Mouse (Mus musculus) ES-Bruce4 (cell line): ENCODE data around the gene Them5. TPM values are rescaled to one million over a fixed set of nuclear protein-coding genes. Genes with fewer than 3 reads are reported as not detected.
A peak's percentile ranks its signal among the peaks of the same experiment; 100 is the strongest.

Source experiments
- H3K27ac ChIP-seq: 2 replicates; pipeline ENCODE4 v1.5.1; 2012; ENCODE audit warnings: low read length, inconsistent platforms; ENCODE audit not compliant: insufficient read depth
- H3K27me3 ChIP-seq: 2 replicates; pipeline ENCODE4 v1.6.1; 2012; ENCODE audit warnings: mild to moderate bottlenecking, low read length, inconsistent platforms; ENCODE audit not compliant: control insufficient read depth, poor library complexity, insufficient read depth, severe bottlenecking
- H3K36me3 ChIP-seq: 2 replicates; pipeline ENCODE4 v1.6.1; 2012; ENCODE audit warnings: inconsistent platforms, mild to moderate bottlenecking, low read length, moderate library complexity; ENCODE audit not compliant: control insufficient read depth, poor library complexity, insufficient read depth, severe bottlenecking
- H3K4me1 ChIP-seq: one replicate; pipeline ENCODE4 v1.8.1; 2011; ENCODE audit warnings: low read length; ENCODE audit not compliant: control insufficient read depth, insufficient read depth
- H3K4me3 ChIP-seq: 2 replicates; pipeline ENCODE4 v1.5.1; 2011; ENCODE audit warnings: low read depth, mild to moderate bottlenecking, low read length
- H3K9ac ChIP-seq: 2 replicates; pipeline ENCODE4 v1.6.1; 2012; ENCODE audit warnings: low read depth, mild to moderate bottlenecking, inconsistent platforms; ENCODE audit not compliant: poor library complexity, severe bottlenecking
- H3K9me3 ChIP-seq: replicated peaks from 2 replicates; pipeline ENCODE4 v1.6.1; 2012; ENCODE audit warnings: mild to moderate bottlenecking, low read length, inconsistent platforms; ENCODE audit not compliant: control insufficient read depth, poor library complexity, insufficient read depth, severe bottlenecking
- CTCF ChIP-seq: IDR thresholded peaks from one replicate; pipeline ENCODE4 v1.8.1; 2011; ENCODE audit warnings: low read depth, low read length
- EP300 ChIP-seq: IDR thresholded peaks from 2 replicates; pipeline ENCODE4 v1.6.1; 2011; ENCODE audit warnings: low read depth, low read length; ENCODE audit not compliant: insufficient read depth
- POLR2A ChIP-seq: IDR thresholded peaks from one replicate; pipeline ENCODE4 v1.8.1; 2011; ENCODE audit warnings: low read length; ENCODE audit not compliant: insufficient read depth
- polyA plus RNA-seq: library from polyadenylated mRNA; stranded (reverse); fragments of >200 nt; gene quantifications from 2 replicates; pipeline ENCODE4 v1.2.4, GENCODE M21; 2011; ENCODE audit warnings: low read depth; ENCODE audit not compliant: missing spikeins, insufficient read depth, insufficient read length

Them5 gene
- polyA plus RNA-seq, 1 experiment, result 0.48 TPM

DNA sequence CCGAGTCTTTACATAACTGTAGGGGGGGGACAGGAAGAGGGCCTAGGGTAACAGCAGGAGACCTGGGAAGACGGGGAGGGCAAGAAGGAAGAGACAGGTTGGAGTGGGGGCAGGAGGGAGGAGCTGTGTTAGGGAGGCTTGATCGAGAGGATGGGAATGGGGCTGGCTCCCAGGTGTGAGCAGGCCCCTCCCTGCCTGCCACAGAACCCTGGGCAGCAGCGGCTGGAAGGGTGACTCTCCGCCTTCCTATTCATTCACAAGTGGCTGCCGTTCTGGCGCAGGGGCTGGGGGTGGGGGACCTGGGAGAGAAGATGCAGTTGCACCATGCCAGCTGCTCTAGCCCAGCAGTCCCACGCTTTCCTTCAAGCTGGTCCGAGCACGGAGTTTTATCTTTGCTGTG, 31.2 kb downstream of the Them5 start:
- no peaks in the 10 kb centered on the region for H3K36me3 ChIP-seq
- peaks cover 3% of the 10 kb centered on the region for H3K4me1 ChIP-seq
- H3K27ac ChIP-seq, result no peak overlapping the region
- no peaks in the 10 kb centered on the region for H3K27me3 ChIP-seq
- H3K4me3 ChIP-seq, result peak overlapping the region; percentile 41; the same call in 1 of the 2 replicates
- H3K9me3 ChIP-seq, result no peaks in the 10 kb centered on the region
- TF ChIP-seq POLR2A (no peak), CTCF (no peak), EP300 (peak; percentile 40; the same call in 1 of the 2 replicates)
- no peak overlapping the region for H3K9ac ChIP-seq

DNA sequence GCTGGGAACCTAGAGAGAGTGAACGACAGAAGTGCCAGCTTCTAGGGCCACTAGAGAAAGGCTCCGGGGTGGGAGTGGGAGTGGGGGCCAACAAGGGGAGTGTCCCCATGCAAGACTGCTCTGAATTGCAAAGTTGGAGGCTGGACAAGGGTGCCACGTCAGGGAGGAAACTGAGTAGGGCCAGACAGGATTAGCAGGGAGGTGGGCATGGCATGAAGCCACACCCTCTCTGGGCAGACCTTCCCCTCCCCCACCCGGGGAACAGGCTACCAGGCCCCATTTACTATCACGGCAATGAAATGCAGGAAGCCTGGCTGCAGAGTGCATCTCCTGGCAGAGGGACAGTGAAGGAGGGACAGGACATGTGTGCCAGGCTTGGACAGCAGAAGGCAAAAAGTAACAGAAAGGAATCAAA, 31.7 kb downstream of the Them5 start:
- H3K4me3 ChIP-seq, result peak overlapping the region; percentile 41; the same call in 1 of the 2 replicates
- H3K9ac ChIP-seq, result no peak overlapping the region
- H3K27me3 ChIP-seq, result no peaks in the 10 kb centered on the region
- H3K4me1 ChIP-seq, result peaks cover 3% of the 10 kb centered on the region
- no peaks in the 10 kb centered on the region for H3K36me3 ChIP-seq
- TF ChIP-seq EP300 (no peak), CTCF (no peak), POLR2A (no peak)
- no peaks in the 10 kb centered on the region for H3K9me3 ChIP-seq
- no peak overlapping the region for H3K27ac ChIP-seq

DNA sequence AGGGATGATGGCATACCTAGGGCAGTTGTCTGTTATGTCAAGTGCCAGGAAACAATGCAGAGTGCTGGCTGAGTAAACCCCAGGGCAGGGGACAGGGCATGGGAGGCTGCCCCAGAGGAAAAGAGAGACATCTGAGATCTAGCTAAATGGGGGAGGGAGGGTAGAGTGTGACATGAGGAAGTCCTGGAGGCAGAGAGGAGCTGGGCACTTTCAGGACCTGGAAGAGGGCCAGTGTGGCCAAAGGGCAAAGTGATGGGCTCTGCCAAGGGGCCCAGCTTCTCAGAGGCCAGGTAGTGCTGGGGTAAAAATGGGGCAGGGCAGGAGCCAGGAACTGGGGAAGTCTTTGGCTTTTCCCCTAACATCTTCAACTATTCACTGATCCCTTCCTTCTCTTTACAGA, 32.7 kb downstream of the Them5 start:
- no peak for TF ChIP-seq CTCF
- no peak for TF ChIP-seq EP300
- TF ChIP-seq POLR2A, result no peak
- H3K27me3 ChIP-seq, result no peaks in the 10 kb centered on the region
- no peak overlapping the region for H3K9ac ChIP-seq
- H3K36me3 ChIP-seq, result no peaks in the 10 kb centered on the region
- no peak overlapping the region for H3K4me3 ChIP-seq
- peaks cover 3% of the 10 kb centered on the region for H3K4me1 ChIP-seq
- no peaks in the 10 kb centered on the region for H3K9me3 ChIP-seq
- no peak overlapping the region for H3K27ac ChIP-seq

DNA sequence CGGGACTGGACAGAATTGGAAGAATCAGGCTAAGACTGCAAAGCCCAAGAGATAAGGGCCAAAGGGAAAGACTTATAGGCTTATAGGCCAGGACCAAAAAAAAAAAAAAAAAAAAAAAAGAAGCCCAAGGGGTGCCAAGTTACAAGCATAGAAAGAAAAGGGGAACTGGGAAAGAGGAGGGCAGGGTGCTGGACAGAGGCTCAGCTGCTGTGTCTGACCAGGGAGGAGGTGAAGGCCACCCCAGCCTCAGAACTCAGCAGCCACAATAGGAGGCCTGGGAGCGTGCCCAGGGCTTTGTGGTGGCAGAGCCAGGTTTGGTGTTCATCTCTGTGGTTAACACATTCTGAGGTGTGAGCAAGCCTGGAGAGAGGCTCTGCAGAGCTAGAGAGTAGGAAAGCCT, 33.2 kb downstream of the Them5 start:
- TF ChIP-seq CTCF (no peak), EP300 (no peak), POLR2A (no peak)
- Histone ChIP-seq H3K9me3 (peaks cover under 1% of the 10 kb centered on the region; the same call in 1 of the 2 replicates), H3K27ac (no peak overlapping the region), H3K4me3 (no peak overlapping the region), H3K27me3 (no peaks in the 10 kb centered on the region), H3K4me1 (peaks cover 2% of the 10 kb centered on the region), H3K36me3 (no peaks in the 10 kb centered on the region), H3K9ac (no peak overlapping the region)

DNA sequence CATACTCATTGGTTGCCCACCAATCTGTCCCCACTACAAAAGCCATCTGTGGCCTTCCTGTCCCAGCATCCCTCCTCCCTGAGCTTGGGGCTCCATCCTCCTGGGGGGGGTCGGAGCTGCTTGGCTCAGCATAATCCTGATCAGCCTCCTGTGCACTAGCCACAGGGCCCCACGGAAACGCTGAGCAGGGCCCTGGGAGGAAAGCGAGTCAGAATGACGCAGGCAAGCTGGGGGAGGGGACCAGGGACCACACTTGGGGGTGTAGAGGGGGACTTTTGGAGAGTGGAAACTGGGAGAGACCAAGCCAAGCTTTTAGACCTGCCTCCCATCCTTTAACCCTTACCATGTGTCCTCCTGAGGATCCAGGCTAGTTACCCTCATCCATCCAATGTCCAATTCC, 34.0 kb downstream of the Them5 start:
- Histone ChIP-seq H3K27ac (no peak overlapping the region), H3K9ac (no peak overlapping the region), H3K4me3 (no peak overlapping the region), H3K4me1 (peaks cover 2% of the 10 kb centered on the region), H3K36me3 (no peaks in the 10 kb centered on the region), H3K27me3 (no peaks in the 10 kb centered on the region), H3K9me3 (peaks cover 5% of the 10 kb centered on the region)
- TF ChIP-seq POLR2A, result no peak
- no peak for TF ChIP-seq EP300
- no peak for TF ChIP-seq CTCF

DNA sequence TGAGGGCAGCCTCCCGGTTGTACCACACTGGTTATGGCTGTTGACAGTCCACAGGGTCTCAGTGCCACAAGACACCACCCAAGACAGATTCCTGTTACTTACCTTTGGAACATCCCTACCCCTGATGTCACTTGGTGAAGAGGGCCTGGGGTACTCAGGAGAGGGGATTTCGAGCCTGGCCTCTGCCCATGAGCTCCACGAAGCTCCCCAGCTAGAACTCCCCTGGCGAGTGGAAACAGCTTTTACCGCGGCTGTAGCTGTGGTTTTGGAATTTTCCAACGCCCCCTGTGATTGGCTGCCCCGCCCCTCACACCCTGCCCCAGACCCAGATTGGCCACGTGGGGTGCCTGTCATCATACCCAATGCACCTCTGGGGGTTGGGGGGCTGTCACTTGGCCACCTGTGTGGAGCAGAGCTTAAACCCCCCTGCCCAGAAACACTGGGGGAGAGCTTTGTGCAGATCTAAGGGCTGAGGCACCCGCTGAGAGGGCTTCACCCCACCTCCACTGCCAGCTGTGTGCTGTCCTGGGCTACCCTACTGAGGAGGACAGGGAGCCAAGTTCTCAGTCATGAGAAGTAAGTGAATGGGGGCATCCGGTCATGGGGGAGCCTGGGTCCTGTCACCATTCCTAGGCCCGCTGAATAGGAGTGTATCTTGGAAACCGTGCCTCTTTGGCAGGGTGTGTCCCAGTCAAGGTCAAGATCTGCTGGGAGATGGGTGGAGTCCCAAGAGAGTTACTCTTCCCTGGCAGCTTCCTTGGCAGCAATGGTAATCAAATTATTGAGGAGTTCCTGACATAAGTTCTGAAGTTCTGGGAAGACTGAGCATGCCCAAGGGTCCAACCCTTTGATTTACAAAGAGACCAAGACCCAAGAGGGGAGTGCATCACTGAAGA, 35.4 kb downstream of the Them5 start:
- peaks cover 7% of the 10 kb centered on the region for H3K9me3 ChIP-seq
- no peaks in the 10 kb centered on the region for H3K36me3 ChIP-seq
- H3K9ac ChIP-seq, result no peak overlapping the region
- H3K4me3 ChIP-seq, result no peak overlapping the region
- H3K4me1 ChIP-seq, result peaks cover 2% of the 10 kb centered on the region
- H3K27me3 ChIP-seq, result no peaks in the 10 kb centered on the region
- TF ChIP-seq EP300 (no peak), CTCF (no peak), POLR2A (no peak)
- no peak overlapping the region for H3K27ac ChIP-seq
